Mouse (Mus musculus) thymus, adult 2 months (tissue): ENCODE measurements around the gene Cmss1. TPM values are rescaled to one million over a fixed set of nuclear protein-coding genes. Genes with fewer than 3 reads are reported as not detected.

Source experiments
- DNase-seq: peaks from one replicate; pipeline ENCODE4 v3.0.0; 2021
- H3K27ac ChIP-seq: fragments of 200-500 bp; 2 replicates; pipeline ENCODE4 v1.5.1; 2012; ENCODE audit warnings: low read length, control low read depth; ENCODE audit not compliant: control insufficient read depth, insufficient read depth
- H3K27me3 ChIP-seq: fragments of 200-500 bp; 2 replicates; pipeline ENCODE4 v1.6.1; 2012; ENCODE audit warnings: mild to moderate bottlenecking, low read length, moderate library complexity, mixed read lengths; ENCODE audit not compliant: control insufficient read depth, insufficient read depth
- H3K36me3 ChIP-seq: fragments of 200-500 bp; 2 replicates; pipeline ENCODE4 v1.6.1; 2012; ENCODE audit warnings: mild to moderate bottlenecking, low read length, moderate library complexity; ENCODE audit not compliant: control insufficient read depth, insufficient read depth
- H3K4me1 ChIP-seq: fragments of 200-500 bp; replicated peaks from 2 replicates; pipeline ENCODE4 v1.6.1; 2012; ENCODE audit warnings: low read length; ENCODE audit not compliant: control insufficient read depth, insufficient read depth
- H3K4me3 ChIP-seq: fragments of 200-500 bp; 2 replicates; pipeline ENCODE4 v1.5.1; 2012; ENCODE audit warnings: mild to moderate bottlenecking, low read length, control low read depth, moderate library complexity; ENCODE audit not compliant: control insufficient read depth, insufficient read depth
- CTCF ChIP-seq: fragments of 200-500 bp; IDR thresholded peaks from 2 replicates; pipeline ENCODE4 v1.5.1; 2012; ENCODE audit warnings: mild to moderate bottlenecking, control low read depth, low read length, moderate library complexity, borderline replicate concordance; ENCODE audit not compliant: control insufficient read depth, poor library complexity, insufficient read depth; ENCODE audit errors: extremely low read depth
- POLR2A ChIP-seq: fragments of 200-500 bp; IDR thresholded peaks from 2 replicates; pipeline ENCODE4 v1.6.1; 2012; ENCODE audit warnings: mild to moderate bottlenecking, low read length, control low read depth, moderate library complexity; ENCODE audit not compliant: control insufficient read depth, poor library complexity, insufficient read depth; ENCODE audit errors: extremely low read depth
- WGBS: fragments of 180-500 bp; shearing (Covaris S2); methylation state at CpG from one replicate; pipeline ENCODE4 v1.1.7; 2018; 5-methylcytosine and 5-hydroxymethylcytosine counted together
- polyA plus RNA-seq: library from polyadenylated mRNA; depleted of rRNA; stranded (reverse); fragments of >200 nt; gene quantifications from 2 replicates; pipeline ENCODE4 v1.2.3, GENCODE M21; 2012

The Cmss1 gene
- polyA plus RNA-seq, 1 experiment: 6.2 TPM

DNA sequence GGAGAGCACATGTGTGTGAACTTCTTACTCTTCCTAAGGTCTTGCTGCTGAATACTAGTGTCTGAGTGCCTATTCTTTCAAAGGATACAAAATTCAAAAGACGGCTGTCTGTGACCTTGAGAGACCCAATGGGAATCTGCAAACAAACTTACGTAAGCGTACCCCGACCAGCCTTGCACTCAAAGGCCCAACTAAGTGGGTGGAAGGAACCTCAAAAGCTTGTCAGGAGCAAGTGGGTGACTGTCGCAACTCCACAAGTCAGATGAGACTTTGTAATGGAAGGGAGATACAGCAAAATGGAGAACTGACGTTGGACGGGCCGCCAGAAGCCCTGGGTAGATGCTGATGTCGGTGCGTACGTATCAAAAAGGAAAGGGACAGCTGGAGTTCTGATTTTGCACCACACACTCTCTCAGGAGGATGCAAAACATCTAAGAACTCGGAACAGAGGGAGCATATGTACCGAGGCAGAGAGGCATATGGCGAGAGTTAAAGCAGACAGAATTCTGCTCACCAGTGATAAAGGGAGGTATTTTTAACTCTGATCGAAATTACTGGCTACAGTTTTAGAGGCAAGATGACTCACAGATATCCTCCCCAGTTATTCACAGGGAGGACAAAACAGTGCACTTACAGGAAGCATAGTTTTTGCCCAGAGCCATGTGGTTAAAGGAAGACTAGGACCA, 217.0 kb downstream of the Cmss1 start:
- Histone ChIP-seq H3K27me3 (no peaks in the 10 kb centered on the region), H3K4me3 (no peak overlapping the region), H3K27ac (no peak overlapping the region), H3K4me1 (no peaks in the 10 kb centered on the region), H3K36me3 (no peaks in the 10 kb centered on the region)
- no peak for DNase-seq
- WGBS: 96% methylated on average over 15 of the region's 15 CpGs
- TF ChIP-seq CTCF: no peak
- TF ChIP-seq POLR2A: no peak

DNA sequence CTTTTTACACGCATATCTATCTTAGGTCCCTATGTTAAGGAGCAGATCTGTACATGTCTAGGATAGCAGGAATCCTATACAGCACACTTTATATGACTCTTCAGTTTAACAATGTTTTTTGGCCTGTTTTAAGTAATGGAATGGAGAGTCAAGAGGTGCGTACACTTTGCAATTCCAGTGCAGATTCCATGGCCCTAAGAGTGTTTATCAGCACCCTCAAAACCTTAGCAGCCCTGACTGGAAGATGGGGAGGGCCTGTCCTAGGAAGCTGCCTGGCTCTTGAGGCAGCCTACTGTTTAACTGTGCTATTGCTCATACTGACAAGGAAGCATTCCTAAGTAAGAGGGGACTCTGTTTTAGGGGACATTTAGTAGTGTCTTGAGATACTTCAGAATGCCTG, 222.4 kb downstream of the Cmss1 start:
- 98% methylated on average over 2 of the region's 2 CpGs for WGBS
- no peaks in the 10 kb centered on the region for H3K4me1 ChIP-seq
- no peaks in the 10 kb centered on the region for H3K36me3 ChIP-seq
- TF ChIP-seq POLR2A (no peak), CTCF (no peak)
- H3K27me3 ChIP-seq: no peaks in the 10 kb centered on the region
- H3K4me3 ChIP-seq: no peak overlapping the region
- no peak for DNase-seq
- no peak overlapping the region for H3K27ac ChIP-seq

GRCm38 (mm10) chr16:57383266-57383971, 223.2 kb downstream of the Cmss1 start:
- Histone ChIP-seq H3K4me1 (no peaks in the 10 kb centered on the region), H3K27ac (no peak overlapping the region), H3K4me3 (no peak overlapping the region), H3K27me3 (no peaks in the 10 kb centered on the region), H3K36me3 (no peaks in the 10 kb centered on the region)
- 81% methylated on average over 8 of the region's 8 CpGs for WGBS
- TF ChIP-seq CTCF: no peak
- TF ChIP-seq POLR2A: no peak
- DNase-seq: no peak

- H3K27ac ChIP-seq: no peak overlapping the region
- H3K4me3 ChIP-seq: no peak overlapping the region
- 77% methylated on average over 9 of the region's 9 CpGs for WGBS
- DNase-seq: no peak
- no peak for TF ChIP-seq POLR2A
- no peak for TF ChIP-seq CTCF
- H3K27me3 ChIP-seq: no peaks in the 10 kb centered on the region
- H3K36me3 ChIP-seq: no peaks in the 10 kb centered on the region
- H3K4me1 ChIP-seq: no peaks in the 10 kb centered on the region
These were observed 227.9 kb downstream of the Cmss1 start for GRCm38 (mm10) chr16:57378631-57379330.

GRCm38 (mm10) chr16:57375248-57375837, 231.3 kb downstream of the Cmss1 start:
- no peaks in the 10 kb centered on the region for H3K27me3 ChIP-seq
- H3K4me3 ChIP-seq: no peak overlapping the region
- H3K27ac ChIP-seq: no peak overlapping the region
- no peaks in the 10 kb centered on the region for H3K4me1 ChIP-seq
- DNase-seq: no peak
- 95% methylated on average over 7 of the region's 7 CpGs for WGBS
- H3K36me3 ChIP-seq: no peaks in the 10 kb centered on the region
- no peak for TF ChIP-seq CTCF
- TF ChIP-seq POLR2A: no peak

DNA sequence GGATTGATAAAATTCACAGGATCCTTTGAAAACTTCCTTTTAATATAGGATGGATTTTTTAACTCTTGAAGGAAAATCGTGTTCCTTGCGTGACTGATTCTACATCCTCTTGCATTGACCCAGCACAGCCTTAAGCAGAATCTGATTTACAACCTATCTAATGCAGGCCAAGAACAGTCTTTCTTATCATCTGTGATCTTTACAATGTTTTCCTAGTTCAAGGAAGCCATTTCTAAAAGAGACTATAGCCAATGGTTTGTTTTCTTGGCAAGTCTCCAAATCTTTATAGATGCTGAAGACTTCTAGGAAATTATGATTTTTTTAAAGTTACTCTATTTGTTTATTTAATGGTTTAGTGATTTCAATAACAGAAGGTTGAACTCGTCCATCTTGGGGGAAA, 234.5 kb downstream of the Cmss1 start:
- Histone ChIP-seq H3K4me3 (no peak overlapping the region), H3K36me3 (no peaks in the 10 kb centered on the region), H3K27ac (no peak overlapping the region), H3K4me1 (no peaks in the 10 kb centered on the region), H3K27me3 (no peaks in the 10 kb centered on the region)
- DNase-seq: no peak
- TF ChIP-seq POLR2A (no peak), CTCF (no peak)
- 92% methylated on average over 3 of the region's 3 CpGs for WGBS
